Mouse (Mus musculus) kidney, embryonic 16.5 days (tissue): ENCODE measurements around the gene Hopx. TPM values are rescaled to one million over a fixed set of nuclear protein-coding genes. Genes with fewer than 3 reads are reported as not detected.

Source experiments
- ATAC-seq: fragments of 200-750 bp; cut with Nextera tagmentation; 2 replicates; pipeline ENCODE4 v1.8.0; 2017; ENCODE audit warnings: moderate TSS enrichment; ENCODE audit not compliant: low FRiP score, low TSS enrichment
- H3K27ac ChIP-seq: fragments of 300-500 bp; sonication (generic); 2 replicates; pipeline ENCODE4 v1.5.1; 2014; ENCODE audit warnings: low read length
- H3K27me3 ChIP-seq: fragments of 300-500 bp; sonication (generic); 2 replicates; pipeline ENCODE4 v1.6.1; 2014; ENCODE audit warnings: low read length, control low read depth, mixed read lengths; ENCODE audit not compliant: insufficient read depth
- H3K36me3 ChIP-seq: fragments of 300-500 bp; sonication (generic); 2 replicates; pipeline ENCODE4 v1.6.1; 2014; ENCODE audit warnings: low read length, control low read depth, mixed read lengths; ENCODE audit not compliant: insufficient read depth
- H3K4me1 ChIP-seq: fragments of 300-500 bp; sonication (generic); 2 replicates; pipeline ENCODE4 v1.6.1; 2014; ENCODE audit warnings: low read length, control low read depth, mixed read lengths; ENCODE audit not compliant: insufficient read depth
- H3K4me2 ChIP-seq: fragments of 300-500 bp; sonication (generic); replicated peaks from 2 replicates; pipeline ENCODE4 v1.6.1; 2014; ENCODE audit warnings: low read depth, low read length
- H3K4me3 ChIP-seq: fragments of 300-500 bp; sonication (generic); 2 replicates; pipeline ENCODE4 v1.5.1; 2014; ENCODE audit warnings: mild to moderate bottlenecking, low read length
- H3K9ac ChIP-seq: fragments of 300-500 bp; sonication (generic); replicated peaks from 2 replicates; pipeline ENCODE4 v1.6.1; 2014; ENCODE audit warnings: low read length
- H3K9me3 ChIP-seq: fragments of 300-500 bp; sonication (generic); 2 replicates; pipeline ENCODE4 v1.6.1; 2016; ENCODE audit warnings: low read length, control low read depth
- WGBS: fragments of 180-500 bp; shearing (Covaris S2); extraction: QIAGEN DNeasy Blood & Tissue Kit; methylation state at CpG from one replicate; pipeline ENCODE4 v1.1.7; 2014; 5-methylcytosine and 5-hydroxymethylcytosine counted together
- polyA plus RNA-seq: library from polyadenylated mRNA; unstranded; fragments of >200 nt; fragmentation: Nextera tagmentation; extraction: Ambion mirVana; gene quantifications from 2 replicates; pipeline ENCODE4 v1.2.1, GENCODE M21; 2015

Hopx gene
- polyA plus RNA-seq, 1 experiment from 2014 or later: 1.8 TPM

- H3K36me3 ChIP-seq: no peaks in the 10 kb centered on the region
- peaks cover 5% of the 10 kb centered on the region; the same call in 1 of the 2 replicates for H3K9me3 ChIP-seq
- WGBS: 66% methylated on average over 12 of the region's 12 CpGs
- no peak overlapping the region for H3K4me2 ChIP-seq
- no peaks in the 10 kb centered on the region for H3K27me3 ChIP-seq
- no peak overlapping the region for H3K27ac ChIP-seq
- ATAC-seq: no peak
- H3K4me3 ChIP-seq: no peak overlapping the region
- H3K9ac ChIP-seq: no peak overlapping the region
- no peaks in the 10 kb centered on the region for H3K4me1 ChIP-seq
Measured at GRCm38 (mm10) chr5:77056881-77057440, 58.0 kb downstream of the Hopx start.

- Histone ChIP-seq H3K4me3 (no peak overlapping the region), H3K4me1 (no peaks in the 10 kb centered on the region), H3K27me3 (no peaks in the 10 kb centered on the region), H3K9ac (no peak overlapping the region), H3K4me2 (no peak overlapping the region), H3K36me3 (no peaks in the 10 kb centered on the region), H3K27ac (no peak overlapping the region), H3K9me3 (peaks cover 5% of the 10 kb centered on the region; the same call in 1 of the 2 replicates)
- ATAC-seq: no peak
- 87% methylated on average over 5 of the region's 5 CpGs for WGBS
Measured at GRCm38 (mm10) chr5:77052616-77053015, 62.3 kb downstream of the Hopx start.

DNA sequence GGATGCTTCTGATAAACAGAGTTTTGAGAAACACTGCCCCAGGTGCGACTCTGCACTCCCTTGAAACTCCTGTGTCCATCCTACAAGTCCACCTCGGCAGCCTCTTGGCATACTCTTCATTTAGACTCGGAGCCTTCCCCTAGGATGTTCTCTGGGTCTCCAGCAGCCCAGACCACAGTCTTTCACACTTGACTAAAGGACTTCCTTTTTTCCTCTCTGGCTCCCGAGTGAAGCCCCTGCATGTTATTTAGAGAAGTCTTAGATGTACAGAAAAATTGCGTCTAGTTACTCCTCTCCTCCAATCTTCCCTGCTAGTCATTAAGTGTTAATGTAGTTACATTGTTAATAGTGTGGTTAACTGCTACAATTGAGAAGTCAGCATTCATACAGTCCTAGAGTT, 70.6 kb downstream of the Hopx start:
- Histone ChIP-seq H3K4me3 (no peak overlapping the region), H3K27ac (no peak overlapping the region), H3K9ac (no peak overlapping the region), H3K4me2 (no peak overlapping the region), H3K4me1 (no peaks in the 10 kb centered on the region), H3K9me3 (no peaks in the 10 kb centered on the region), H3K36me3 (no peaks in the 10 kb centered on the region), H3K27me3 (no peaks in the 10 kb centered on the region)
- 69% methylated on average over 5 of the region's 5 CpGs for WGBS
- ATAC-seq: no peak

DNA sequence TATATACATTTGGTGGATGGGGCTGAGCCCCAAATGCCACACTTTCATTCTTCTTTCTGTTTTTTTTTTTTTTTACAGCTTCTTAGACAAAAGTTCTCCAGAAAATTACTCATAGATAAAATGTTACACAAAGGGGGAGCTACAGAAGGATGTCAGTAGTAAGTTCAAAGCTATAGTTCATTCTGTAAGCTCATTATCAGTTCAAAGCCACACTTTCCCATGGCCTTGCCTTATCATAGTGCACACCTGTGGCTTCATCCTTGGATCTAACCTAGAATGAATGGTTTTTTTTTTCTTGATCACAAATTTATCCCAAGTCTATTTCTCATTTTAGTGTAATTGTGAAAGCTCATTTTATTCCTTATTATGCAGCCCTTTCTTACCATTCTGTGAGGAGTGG, 75.5 kb downstream of the Hopx start:
- H3K4me1 ChIP-seq: no peaks in the 10 kb centered on the region
- H3K27me3 ChIP-seq: no peaks in the 10 kb centered on the region
- no peaks in the 10 kb centered on the region for H3K9me3 ChIP-seq
- H3K9ac ChIP-seq: no peak overlapping the region
- no peaks in the 10 kb centered on the region for H3K36me3 ChIP-seq
- no peak overlapping the region for H3K27ac ChIP-seq
- no peak for ATAC-seq
- no peak overlapping the region for H3K4me3 ChIP-seq
- no peak overlapping the region for H3K4me2 ChIP-seq

GRCm38 (mm10) chr5:77038451-77038850, 76.5 kb downstream of the Hopx start:
- no peak for ATAC-seq
- WGBS: 87% methylated on average over 10 of the region's 10 CpGs
- Histone ChIP-seq H3K4me1 (no peaks in the 10 kb centered on the region), H3K27ac (no peak overlapping the region), H3K9ac (no peak overlapping the region), H3K36me3 (no peaks in the 10 kb centered on the region), H3K4me2 (no peak overlapping the region), H3K9me3 (no peaks in the 10 kb centered on the region), H3K27me3 (no peaks in the 10 kb centered on the region), H3K4me3 (no peak overlapping the region)

Other genes starting within 250 kb of the Hopx start
- 18.2 and 22.4 TPM in 2 replicates for gene Aasdh, start 209.6 kb downstream of the Hopx start, polyA plus RNA-seq
- 349 and 353 TPM in 2 replicates for gene Paics, start 163.8 kb downstream of the Hopx start, polyA plus RNA-seq
- gene Ppat, start 163.5 kb downstream of the Hopx start, polyA plus RNA-seq: 42.0 and 42.4 TPM in 2 replicates
- gene Srp72, start 140.4 kb downstream of the Hopx start, polyA plus RNA-seq: 98.0 and 104 TPM in 2 replicates
- gene Arl9, start 111.1 kb downstream of the Hopx start, polyA plus RNA-seq: not detected in 2 replicates
- gene Thegl, start 99.1 kb downstream of the Hopx start, polyA plus RNA-seq: 0.09 TPM in 1 of 2 replicates, not detected in the other
- 1.1 and 1.3 TPM in 2 replicates for gene Spink2, start 96.3 kb upstream of the Hopx start, polyA plus RNA-seq
- gene Rest, start 150.4 kb upstream of the Hopx start, polyA plus RNA-seq: 37.6 and 40.5 TPM in 2 replicates
- 34.2 and 35.9 TPM in 2 replicates for gene Noa1, start 195.0 kb upstream of the Hopx start, polyA plus RNA-seq
- gene Polr2b, start 195.0 kb upstream of the Hopx start, polyA plus RNA-seq: 70.5 and 70.8 TPM in 2 replicates